Mouse (Mus musculus) C3H10T1/2 (cell line): ENCODE results near the gene Ggct. TPM values are rescaled to one million over a fixed set of nuclear protein-coding genes. Genes with fewer than 3 reads are reported as not detected.

Experiments
- polyA plus RNA-seq, 2 experiments: library from polyadenylated mRNA; unstranded; fragments of >200 nt; fragmentation: generic; extraction: Trizol; gene quantifications; one replicate each; pipeline ENCODE4 v1.2.1; 2012; ENCODE audit warnings: missing spikeins in 2 of 2

The Ggct gene
- polyA plus RNA-seq = 1 to 10 TPM; 1.6 to 2.2 TPM

GRCm38 (mm10) chr6:54992734-54993260, at the start of gene Ggct:
TSS of gene Ggct (minus strand) at chr6:54992950.

GRCm38 (mm10) chr6:55037799-55038670, 45.3 kb upstream of the Ggct start, which contains the start of gene Gars:
TSS of gene Gars (plus strand) at chr6:55038007.

GRCm38 (mm10) chr6:54972111-54972928, 20.4 kb downstream of the Ggct start, which contains the start of gene Nod1:
TSS of gene Nod1 (minus strand) at chr6:54972612.

Other genes starting within 250 kb of the Ggct start
- gene Znrf2, start 176.0 kb downstream of the Ggct start, polyA plus RNA-seq = 1 to 10 TPM in 1 of 2 experiments, under 1 TPM in 1; 0.47 to 1.4 TPM
- 1 to 10 TPM in 1 of 2 experiments, under 1 TPM in 1; 0.23 to 5.5 TPM for gene Nod1, start 20.3 kb downstream of the Ggct start, polyA plus RNA-seq
- gene Gars, start 45.1 kb upstream of the Ggct start, polyA plus RNA-seq = 10 to 100 TPM; 66.5 to 77.1 TPM
- gene Crhr2, start 140.1 kb upstream of the Ggct start, polyA plus RNA-seq = not detected
- under 1 TPM in 1 of 2 experiments, not detected in 1; 0.30 TPM for gene Inmt, start 182.1 kb upstream of the Ggct start, polyA plus RNA-seq
- gene Mindy4, start 210.4 kb upstream of the Ggct start, polyA plus RNA-seq = 1 to 10 TPM; 4.0 to 10.0 TPM